Mouse (Mus musculus) midbrain, embryonic 16.5 days (tissue): ENCODE results near the gene Elk3. TPM values are rescaled to one million over a fixed set of nuclear protein-coding genes. Genes with fewer than 3 reads are reported as not detected.
A peak's percentile ranks its signal among the peaks of the same experiment; 100 is the strongest.

Experiments
- ATAC-seq: fragments of 200-750 bp; cut with Nextera tagmentation; 2 replicates; pipeline ENCODE4 v1.8.0; 2017; ENCODE audit warnings: moderate TSS enrichment
- H3K27ac ChIP-seq: fragments of 300-500 bp; sonication (generic); 2 replicates; pipeline ENCODE4 v1.5.1; 2014; ENCODE audit warnings: mild to moderate bottlenecking, low read length, mixed read lengths
- H3K27me3 ChIP-seq: fragments of 300-500 bp; sonication (generic); 2 replicates; pipeline ENCODE4 v1.6.1; 2014; ENCODE audit warnings: low read depth, low read length, mixed read lengths; ENCODE audit not compliant: control insufficient read depth, insufficient read depth
- H3K36me3 ChIP-seq: fragments of 300-500 bp; sonication (generic); 2 replicates; pipeline ENCODE4 v1.6.1; 2014; ENCODE audit warnings: mild to moderate bottlenecking, low read length, moderate library complexity, mixed read lengths; ENCODE audit not compliant: control insufficient read depth, insufficient read depth
- H3K4me1 ChIP-seq: fragments of 300-500 bp; sonication (generic); 2 replicates; pipeline ENCODE4 v1.6.1; 2014; ENCODE audit warnings: mild to moderate bottlenecking, low read length, mixed read lengths; ENCODE audit not compliant: control insufficient read depth, insufficient read depth
- H3K4me2 ChIP-seq: fragments of 300-500 bp; sonication (generic); 2 replicates; pipeline ENCODE4 v1.6.1; 2014; ENCODE audit warnings: mild to moderate bottlenecking, low read length, mixed read lengths
- H3K4me3 ChIP-seq: fragments of 300-500 bp; sonication (generic); 2 replicates; pipeline ENCODE4 v1.5.1; 2014; ENCODE audit warnings: low read depth, mild to moderate bottlenecking, low read length, moderate library complexity, mixed read lengths
- H3K9ac ChIP-seq: fragments of 300-500 bp; sonication (generic); 2 replicates; pipeline ENCODE4 v1.6.1; 2014; ENCODE audit warnings: low read depth, low read length, mixed read lengths
- H3K9me3 ChIP-seq: fragments of 300-500 bp; sonication (generic); replicated peaks from 2 replicates; pipeline ENCODE4 v1.6.1; 2014; ENCODE audit warnings: mild to moderate bottlenecking, low read length, mixed read lengths; ENCODE audit not compliant: control insufficient read depth, poor library complexity, severe bottlenecking
- WGBS: fragments of 180-500 bp; shearing (Covaris S2); extraction: QIAGEN DNeasy Blood & Tissue Kit; methylation state at CpG from one replicate; pipeline ENCODE4 v1.1.7; 2014; 5-methylcytosine and 5-hydroxymethylcytosine counted together
- polyA plus RNA-seq: library from polyadenylated mRNA; unstranded; fragments of >200 nt; fragmentation: Nextera tagmentation; extraction: Ambion mirVana; gene quantifications from 2 replicates; pipeline ENCODE4 v1.2.1, GENCODE M21; 2015

Elk3 gene
- polyA plus RNA-seq, 1 experiment from 2014 or later: 6.4 TPM

- 88% methylated on average over 7 of the region's 7 CpGs for WGBS
- Histone ChIP-seq H3K36me3 (no peaks in the 10 kb centered on the region), H3K27me3 (no peaks in the 10 kb centered on the region)
Observed at GRCm38 (mm10) chr10:93271831-93272230, 39.1 kb downstream of the Elk3 start.

GRCm38 (mm10) chr10:93270889-93271460 is 40.0 kb downstream of the Elk3 start:
- Histone ChIP-seq H3K27me3 (no peaks in the 10 kb centered on the region), H3K4me1 (peaks cover 19% of the 10 kb centered on the region), H3K27ac (no peak overlapping the region), H3K4me2 (no peak overlapping the region), H3K9ac (no peak overlapping the region), H3K9me3 (no peaks in the 10 kb centered on the region), H3K4me3 (no peak overlapping the region), H3K36me3 (no peaks in the 10 kb centered on the region)
- ATAC-seq: no peak
- 92% methylated on average over 6 of the region's 6 CpGs for WGBS

More at GRCm38 (mm10) chr10:93271831-93272230, 39.1 kb downstream of the Elk3 start:
- Histone ChIP-seq H3K4me1 (peaks cover 26% of the 10 kb centered on the region), H3K9me3 (no peaks in the 10 kb centered on the region), H3K4me2 (no peak overlapping the region), H3K27ac (no peak overlapping the region), H3K9ac (no peak overlapping the region), H3K4me3 (no peak overlapping the region)
- ATAC-seq: no peak

GRCm38 (mm10) chr10:93269744-93270143 is 41.2 kb downstream of the Elk3 start:
- Histone ChIP-seq H3K27ac (no peak overlapping the region), H3K27me3 (no peaks in the 10 kb centered on the region), H3K4me2 (no peak overlapping the region), H3K9me3 (no peaks in the 10 kb centered on the region), H3K9ac (no peak overlapping the region), H3K4me3 (no peak overlapping the region), H3K4me1 (peaks cover 6% of the 10 kb centered on the region; the same call in 1 of the 2 replicates), H3K36me3 (no peaks in the 10 kb centered on the region)
- ATAC-seq: no peak
- 73% methylated on average over 4 of the region's 4 CpGs for WGBS

GRCm38 (mm10) chr10:93268339-93268738 is 42.6 kb downstream of the Elk3 start:
- Histone ChIP-seq H3K4me3 (no peak overlapping the region), H3K36me3 (no peaks in the 10 kb centered on the region), H3K9me3 (no peaks in the 10 kb centered on the region), H3K9ac (no peak overlapping the region), H3K4me1 (peaks cover 9% of the 10 kb centered on the region; the same call in 1 of the 2 replicates), H3K27me3 (no peaks in the 10 kb centered on the region), H3K27ac (no peak overlapping the region), H3K4me2 (no peak overlapping the region)
- no peak for ATAC-seq
- 96% methylated on average over 3 of the region's 3 CpGs for WGBS

- Histone ChIP-seq H3K27ac (no peak overlapping the region), H3K36me3 (no peaks in the 10 kb centered on the region), H3K4me3 (no peak overlapping the region), H3K4me2 (no peak overlapping the region), H3K9me3 (no peaks in the 10 kb centered on the region), H3K27me3 (no peaks in the 10 kb centered on the region), H3K9ac (no peak overlapping the region), H3K4me1 (peaks cover 13% of the 10 kb centered on the region; the same call in 1 of the 2 replicates)
- 91% methylated on average over 5 of the region's 5 CpGs for whole genome bisulfite sequencing
- ATAC-seq: no peak
Observed at GRCm38 (mm10) chr10:93267509-93267908, 43.4 kb downstream of the Elk3 start.

GRCm38 (mm10) chr10:93266521-93266920 is 44.4 kb downstream of the Elk3 start:
- peaks cover 23% of the 10 kb centered on the region for H3K4me1 ChIP-seq
- H3K9ac ChIP-seq: no peak overlapping the region
- 98% methylated on average over 7 of the region's 7 CpGs for whole genome bisulfite sequencing
- H3K4me3 ChIP-seq: no peak overlapping the region
- no peaks in the 10 kb centered on the region for H3K36me3 ChIP-seq
- H3K9me3 ChIP-seq: no peaks in the 10 kb centered on the region
- no peak for ATAC-seq
- H3K4me2 ChIP-seq: no peak overlapping the region
- H3K27me3 ChIP-seq: no peaks in the 10 kb centered on the region
- H3K27ac ChIP-seq: no peak overlapping the region

GRCm38 (mm10) chr10:93265833-93266232 is 45.1 kb downstream of the Elk3 start:
- H3K9me3 ChIP-seq: no peaks in the 10 kb centered on the region
- H3K27me3 ChIP-seq: no peaks in the 10 kb centered on the region
- no peak overlapping the region for H3K4me2 ChIP-seq
- no peak overlapping the region for H3K9ac ChIP-seq
- H3K4me3 ChIP-seq: no peak overlapping the region
- no peak overlapping the region for H3K27ac ChIP-seq
- ATAC-seq: no peak
- no peaks in the 10 kb centered on the region for H3K36me3 ChIP-seq
- 80% methylated on average over 9 of the region's 9 CpGs for WGBS
- H3K4me1 ChIP-seq: peaks cover 28% of the 10 kb centered on the region

- Histone ChIP-seq H3K4me1 (peaks cover 31% of the 10 kb centered on the region), H3K27ac (peak overlapping the region; percentile 39; the same call in 1 of the 2 replicates), H3K9ac (no peak overlapping the region), H3K27me3 (no peaks in the 10 kb centered on the region), H3K9me3 (no peaks in the 10 kb centered on the region), H3K36me3 (no peaks in the 10 kb centered on the region), H3K4me3 (no peak overlapping the region), H3K4me2 (no peak overlapping the region)
- WGBS: 75% methylated on average over 5 of the region's 5 CpGs
- ATAC-seq: 0 out of 2 replicates have a peak, but pooled peaks have one; percentile 7
Observed at GRCm38 (mm10) chr10:93264001-93264400, 46.9 kb downstream of the Elk3 start.

GRCm38 (mm10) chr10:93263431-93263830 is 47.5 kb downstream of the Elk3 start:
- ATAC-seq: peak; percentile 49
- peak overlapping the region; percentile 63 for H3K27ac ChIP-seq
- peaks cover 31% of the 10 kb centered on the region for H3K4me1 ChIP-seq
- 32% methylated on average over 8 of the region's 8 CpGs for WGBS
- H3K4me2 ChIP-seq: no peak overlapping the region
- no peaks in the 10 kb centered on the region for H3K27me3 ChIP-seq
- H3K4me3 ChIP-seq: no peak overlapping the region
- H3K36me3 ChIP-seq: no peaks in the 10 kb centered on the region
- H3K9me3 ChIP-seq: no peaks in the 10 kb centered on the region
- no peak overlapping the region for H3K9ac ChIP-seq
